Mouse (Mus musculus): ENCODE measurements around the gene 4921511C20Rik. TPM values are rescaled to one million over a fixed set of nuclear protein-coding genes. Genes with fewer than 3 reads are reported as not detected.

Gene 4921511C20Rik
- total RNA-seq (2021): not detected
- long read RNA-seq: 0 reads

GRCm38 (mm10) chrX:127393993-127394392, at the start of gene 4921511C20Rik:
TSS of gene 4921511C20Rik (plus strand) at chrX:127394293.
- no peak for DNase-seq (ENCODE audit: low spot score in 2 of 2)
